Mouse (Mus musculus): ENCODE measurements around the gene Mast4. TPM values are rescaled to one million over a fixed set of nuclear protein-coding genes. Genes with fewer than 3 reads are reported as not detected.
A peak's percentile ranks its signal among the peaks of the same experiment; 100 is the strongest.

Gene Mast4
- total RNA-seq, 2 experiments from 2014 or later: 50.5 to 54.6 TPM

DNA sequence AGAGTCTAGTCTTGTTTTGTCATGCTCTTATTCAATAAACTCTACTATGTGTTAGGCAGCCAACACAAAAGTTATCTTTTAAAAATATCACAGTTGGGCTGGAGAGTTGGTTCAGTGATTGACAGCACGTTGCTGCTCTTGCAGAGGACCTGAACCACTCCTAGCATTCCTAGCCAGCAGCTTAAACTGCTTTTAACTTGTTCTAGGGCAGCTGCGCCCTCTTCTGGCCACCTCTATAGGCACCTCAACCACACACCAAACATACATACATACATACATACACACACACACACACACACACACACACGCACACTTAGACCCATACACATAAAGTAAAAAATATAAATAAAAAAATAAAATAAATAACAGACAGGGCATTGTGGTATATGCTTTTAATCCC is 262.5 kb downstream of the Mast4 start:
- DNase-seq (ENCODE audit: extremely low spot score in 1 of 2, low spot score in 1 of 2): peak in 1 of 2 experiments; percentile 16

DNA sequence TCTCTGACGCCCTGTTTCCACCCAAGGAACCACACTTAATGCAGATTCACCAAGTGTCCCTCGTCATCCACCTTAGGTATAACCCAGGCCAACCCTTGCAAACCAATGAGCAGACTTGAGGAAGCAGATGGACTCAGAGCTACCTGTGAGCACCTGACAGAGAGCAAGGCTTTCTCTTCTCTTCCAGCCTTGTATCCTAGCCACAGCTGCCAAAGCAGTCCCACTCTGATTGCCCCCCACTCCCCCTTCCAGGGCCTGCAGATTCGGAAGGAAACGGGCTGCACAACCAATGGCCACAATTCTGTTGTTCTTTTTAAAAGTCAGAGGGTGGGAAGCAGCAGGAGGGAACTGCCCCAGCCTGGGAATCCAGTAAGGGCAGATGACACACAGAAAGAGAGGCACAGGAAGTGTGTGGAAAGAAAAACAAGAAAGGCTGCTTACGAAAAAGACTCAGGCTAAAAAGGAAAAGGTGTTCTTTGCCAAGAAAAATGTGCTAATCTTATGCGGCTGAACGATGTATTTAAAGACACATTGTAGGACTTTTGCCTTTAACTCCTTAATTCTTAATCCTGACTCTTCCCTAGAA is 266.6 kb downstream of the Mast4 start:
- no peak for DNase-seq (ENCODE audit: extremely low spot score in 1 of 2, low spot score in 1 of 2)

DNA sequence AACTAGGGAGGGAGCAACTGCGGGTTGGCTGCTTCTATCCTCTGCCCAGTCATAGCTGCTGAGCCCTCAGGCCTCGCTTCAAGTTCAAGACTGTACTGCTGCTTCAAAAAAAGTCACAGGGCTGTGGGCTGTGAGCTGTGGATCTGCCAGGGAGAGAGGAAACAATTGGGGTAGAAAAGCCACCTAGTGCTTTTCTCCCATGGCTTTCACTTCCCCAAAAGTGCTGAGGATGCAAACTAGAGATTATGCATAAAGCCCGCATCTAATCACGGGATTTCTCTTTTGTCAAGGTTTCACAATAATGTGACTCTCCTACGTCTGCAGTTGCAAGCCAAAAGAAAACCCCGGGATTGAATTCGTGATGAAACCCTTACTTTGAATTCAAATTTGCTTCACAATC is 268.9 kb downstream of the Mast4 start:
- no peak for DNase-seq (ENCODE audit: extremely low spot score in 1 of 2, low spot score in 1 of 2)

- no peak for DNase-seq (ENCODE audit: extremely low spot score in 1 of 2, low spot score in 1 of 2)
Measured at GRCm38 (mm10) chr13:103061680-103062079, 272.6 kb downstream of the Mast4 start.

- DNase-seq (ENCODE audit: extremely low spot score in 1 of 2, low spot score in 1 of 2): no peak
Measured at GRCm38 (mm10) chr13:103059995-103060652, 274.2 kb downstream of the Mast4 start.

- no peak for DNase-seq (ENCODE audit: extremely low spot score in 1 of 2, low spot score in 1 of 2)
Measured at GRCm38 (mm10) chr13:103056451-103056850, 277.8 kb downstream of the Mast4 start.

GRCm38 (mm10) chr13:103052661-103053060 is 281.6 kb downstream of the Mast4 start:
- no peak for DNase-seq (ENCODE audit: extremely low spot score in 1 of 2, low spot score in 1 of 2)

GRCm38 (mm10) chr13:103048954-103049353 is 285.3 kb downstream of the Mast4 start:
- no peak for DNase-seq (ENCODE audit: extremely low spot score in 1 of 2, low spot score in 1 of 2)

- DNase-seq (ENCODE audit: extremely low spot score in 1 of 2, low spot score in 1 of 2): no peak
Measured at GRCm38 (mm10) chr13:103043692-103044091, 290.6 kb downstream of the Mast4 start.

DNA sequence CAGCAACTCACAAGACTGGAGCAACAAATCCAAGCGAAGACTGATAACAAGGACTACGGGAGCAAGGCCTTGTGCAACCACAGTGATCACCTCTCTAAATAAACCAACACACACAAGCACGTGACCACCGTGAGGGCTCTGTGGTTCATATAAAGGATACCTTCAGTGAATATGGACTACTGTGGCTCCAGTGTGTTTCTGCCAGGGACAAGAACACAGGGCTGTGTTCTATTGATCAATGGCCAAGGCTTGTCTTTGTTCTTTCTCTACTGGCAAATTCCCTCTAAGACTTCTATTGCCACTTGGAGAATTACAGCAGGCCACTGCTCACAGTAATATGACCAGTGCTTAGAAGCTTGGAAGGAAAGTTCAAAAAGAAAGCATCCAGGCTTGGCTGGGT is 291.3 kb downstream of the Mast4 start:
- DNase-seq (ENCODE audit: extremely low spot score in 1 of 2, low spot score in 1 of 2): no peak

- no peak for DNase-seq (ENCODE audit: extremely low spot score in 1 of 2, low spot score in 1 of 2)
Measured at GRCm38 (mm10) chr13:103037466-103037865, 296.8 kb downstream of the Mast4 start.

DNA sequence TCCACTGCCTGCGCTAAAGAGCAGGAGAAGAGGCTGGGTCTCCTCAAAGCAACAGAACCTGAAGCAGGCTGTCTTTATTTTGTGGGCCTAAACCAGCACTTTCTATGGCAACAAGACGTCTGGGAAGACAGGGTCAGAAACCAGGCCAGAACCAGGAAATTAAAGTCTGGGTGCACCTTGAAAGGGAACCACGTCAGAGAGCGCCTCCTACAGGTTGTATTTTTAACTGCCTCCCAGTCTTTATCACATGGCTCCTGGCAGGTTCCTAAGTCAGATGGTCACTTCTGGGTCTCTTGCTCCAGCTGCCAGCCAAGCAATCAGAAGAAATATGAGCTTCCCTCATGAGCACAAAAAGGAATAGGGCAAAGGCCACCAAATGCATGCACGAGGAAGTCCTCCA is 304.9 kb downstream of the Mast4 start:
- no peak for DNase-seq (ENCODE audit: extremely low spot score in 1 of 2, low spot score in 1 of 2)

DNA sequence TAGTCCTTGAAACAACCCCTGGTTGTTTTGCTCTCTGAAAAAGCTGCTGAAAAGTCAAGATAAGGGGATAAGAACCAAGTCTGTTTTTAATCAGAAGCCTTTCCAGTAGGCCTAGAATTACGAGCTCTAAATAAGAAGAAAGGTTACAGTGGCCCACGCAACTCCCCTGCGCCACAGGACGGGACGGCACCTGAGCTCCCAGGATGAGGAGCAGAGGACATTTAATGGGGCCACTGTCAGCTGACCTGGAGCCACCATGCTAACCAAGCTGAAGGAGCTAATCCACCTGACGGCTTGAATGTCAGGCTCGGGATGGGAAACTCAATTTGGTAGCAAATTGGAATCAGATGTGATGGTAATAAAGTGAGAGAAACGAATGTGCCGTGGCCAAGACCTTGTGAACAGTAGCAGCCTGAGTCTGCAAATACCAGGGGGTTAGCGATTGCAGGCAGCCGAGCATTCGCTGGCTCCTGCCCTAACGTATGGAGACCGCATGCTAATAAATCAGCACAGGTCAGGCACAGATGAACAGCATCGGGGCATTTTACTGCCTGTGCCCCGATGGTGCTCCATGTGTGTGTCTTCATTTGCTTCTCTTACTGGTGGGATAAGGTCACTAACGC is 306.7 kb downstream of the Mast4 start:
- no peak for DNase-seq (ENCODE audit: extremely low spot score in 1 of 2, low spot score in 1 of 2)

DNA sequence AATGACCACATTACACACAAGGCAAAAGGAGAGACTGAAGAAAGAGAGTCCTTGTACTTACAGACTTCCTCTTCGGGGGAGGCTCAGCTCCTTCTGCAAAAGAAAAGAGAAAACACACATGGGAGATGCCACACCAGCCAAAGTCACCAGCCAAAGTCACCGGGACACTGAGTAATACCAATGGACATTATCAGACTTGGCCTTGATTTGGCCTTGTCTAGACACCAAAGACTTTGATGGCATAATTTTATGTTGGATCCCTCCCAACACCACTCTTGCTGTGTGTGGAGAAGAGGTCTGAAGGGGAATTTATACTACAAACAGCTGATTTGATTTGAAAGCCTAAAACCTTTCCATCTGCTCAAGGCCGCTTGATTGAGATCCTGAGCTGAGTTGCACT is 308.8 kb downstream of the Mast4 start:
- no peak for DNase-seq (ENCODE audit: extremely low spot score in 1 of 2, low spot score in 1 of 2)

GRCm38 (mm10) chr13:103018481-103018880 is 315.8 kb downstream of the Mast4 start:
- DNase-seq (ENCODE audit: extremely low spot score in 1 of 2, low spot score in 1 of 2): no peak

GRCm38 (mm10) chr13:103017661-103018060 is 316.6 kb downstream of the Mast4 start:
- DNase-seq (ENCODE audit: extremely low spot score in 1 of 2, low spot score in 1 of 2): no peak

DNA sequence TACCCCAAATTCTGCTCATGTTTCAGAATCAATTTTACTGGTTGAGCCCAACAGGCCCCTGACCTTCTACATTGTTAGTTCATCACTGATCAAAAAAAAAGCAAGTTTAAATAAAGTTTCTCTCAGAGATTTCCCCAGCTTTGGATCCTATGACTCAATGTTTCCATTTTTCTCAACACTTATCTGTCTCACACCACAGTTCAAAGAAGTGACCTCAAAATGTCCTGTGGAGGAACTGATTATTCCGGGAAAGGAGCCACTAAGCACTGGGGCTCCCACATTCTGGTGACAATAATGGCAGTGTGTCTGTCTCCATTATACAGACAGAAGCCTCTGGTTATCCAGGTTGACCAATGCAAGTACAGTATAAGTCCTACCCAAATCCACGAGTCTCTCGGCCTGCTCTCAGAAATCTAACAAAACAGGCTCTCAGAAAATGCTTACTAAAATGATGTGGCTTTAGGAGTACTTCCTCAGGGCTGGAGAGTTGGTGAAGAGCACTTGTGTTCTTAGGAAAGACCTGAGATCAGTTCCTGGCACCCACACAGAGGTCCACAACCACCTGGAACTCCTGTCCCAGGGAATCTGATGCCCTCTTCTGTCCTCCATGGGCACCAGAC is 319.1 kb downstream of the Mast4 start:
- DNase-seq (ENCODE audit: extremely low spot score in 1 of 2, low spot score in 1 of 2): no peak

DNA sequence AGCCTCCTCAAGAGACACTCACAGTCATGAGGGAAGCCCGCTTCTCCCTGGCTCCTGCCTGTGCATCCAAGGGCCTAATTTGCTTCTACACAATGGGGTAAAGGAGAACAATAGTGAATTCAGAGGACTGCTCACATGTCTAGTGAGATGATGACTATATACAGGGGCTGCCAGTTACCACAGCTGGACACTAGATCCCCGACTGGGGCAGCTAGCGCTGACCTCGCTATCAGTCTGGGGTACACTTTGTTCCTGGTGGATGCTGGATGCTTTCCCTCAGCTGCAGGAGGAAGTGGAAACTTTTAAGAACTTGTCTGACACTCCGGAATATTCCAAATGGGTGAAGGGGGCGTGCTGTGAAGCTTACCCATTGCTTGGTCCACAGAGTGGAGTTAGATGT is 319.7 kb downstream of the Mast4 start:
- no peak for DNase-seq (ENCODE audit: extremely low spot score in 1 of 2, low spot score in 1 of 2)

DNA sequence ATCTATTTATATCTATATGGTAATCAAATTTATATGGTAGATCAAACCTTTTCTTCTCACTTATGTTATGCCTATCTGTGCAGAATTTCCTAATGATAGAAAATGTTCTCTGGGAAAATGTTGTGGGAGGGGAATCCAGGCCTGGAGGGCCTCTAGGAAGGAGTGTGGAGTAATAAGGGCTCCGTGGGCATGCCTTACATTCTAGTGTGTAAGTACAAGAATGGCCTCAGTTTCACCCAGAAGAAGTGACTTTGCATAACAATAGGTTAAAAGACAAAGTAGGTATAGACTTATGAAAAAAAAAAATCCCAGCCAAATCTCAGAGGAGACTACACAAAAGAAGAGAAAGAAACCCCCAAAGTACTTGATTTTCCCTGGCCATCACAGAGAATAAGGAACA is 320.1 kb downstream of the Mast4 start:
- no peak for DNase-seq (ENCODE audit: extremely low spot score in 1 of 2, low spot score in 1 of 2)

DNA sequence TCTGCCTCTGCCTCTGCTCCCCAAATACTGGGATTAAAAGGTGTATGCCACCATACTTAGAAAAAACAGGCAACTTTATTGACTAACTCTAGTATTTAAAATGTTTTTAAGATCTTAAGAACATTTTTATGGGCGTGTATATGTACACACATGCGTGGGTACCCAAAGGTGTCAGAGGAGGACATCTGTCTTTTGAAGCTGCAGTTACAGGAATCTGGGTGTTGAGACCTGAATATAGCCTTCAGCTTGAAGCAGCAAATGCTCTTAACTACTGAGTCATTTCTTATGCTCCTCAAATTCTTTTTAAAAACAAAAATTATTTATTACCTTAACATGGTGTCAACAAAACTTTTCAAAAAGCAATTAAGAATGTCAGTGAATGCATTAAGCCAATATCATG is 329.1 kb downstream of the Mast4 start:
- no peak for DNase-seq (ENCODE audit: extremely low spot score in 1 of 2, low spot score in 1 of 2)

DNA sequence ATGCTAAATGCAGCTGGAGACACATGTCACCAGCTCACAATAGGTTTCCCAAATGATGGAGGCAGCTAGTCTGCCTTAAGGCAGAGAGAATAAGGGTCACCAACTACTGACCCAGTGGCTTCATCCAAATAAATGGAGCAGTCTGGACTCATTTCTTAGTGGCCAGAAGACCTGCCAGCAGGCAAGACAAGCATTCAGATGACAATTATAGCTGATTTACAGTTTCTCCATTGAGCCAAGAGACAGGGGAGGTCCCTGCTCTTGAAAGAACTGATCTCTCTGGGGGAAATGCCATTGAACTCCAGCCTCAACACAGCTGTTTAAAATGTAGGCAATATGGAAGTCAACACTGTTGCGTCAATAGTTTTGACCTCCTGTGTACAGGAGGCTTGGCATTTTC is 332.5 kb downstream of the Mast4 start:
- DNase-seq (ENCODE audit: extremely low spot score in 1 of 2, low spot score in 1 of 2): no peak

GRCm38 (mm10) chr13:103000891-103001290 is 333.4 kb downstream of the Mast4 start:
- no peak for DNase-seq (ENCODE audit: extremely low spot score in 1 of 2, low spot score in 1 of 2)
